Mouse (Mus musculus): ENCODE measurements at regions not wholly inside any gene's neighbourhood (a gene's known extent, or its start where the extent isn't known, plus 50 kb on each side); places are given as distances from the start of the nearest gene placed in this dataset.

DNA sequence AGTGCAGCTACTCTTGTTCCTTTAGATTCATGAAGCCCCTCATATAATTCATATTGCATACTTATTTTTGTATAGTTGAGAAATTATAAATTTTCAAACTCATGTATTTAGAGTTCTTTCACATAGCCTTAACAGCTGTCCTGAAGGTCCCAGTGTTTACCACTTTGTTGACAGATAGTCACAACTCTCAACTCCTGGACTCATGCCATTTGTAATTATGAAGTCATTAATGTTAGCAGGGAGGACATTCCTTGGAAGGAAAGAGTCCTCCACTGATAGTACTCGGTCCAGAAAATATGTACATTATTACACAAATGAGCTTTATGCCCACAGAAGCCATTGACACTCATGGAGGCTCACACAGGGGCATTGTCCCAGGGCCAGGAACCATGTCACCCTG, 224.3 kb upstream of the Tbc1d2b start:
- no peak overlapping the region for H3K4me3 ChIP-seq (ENCODE audit: low read depth, low read length)
- H3K9me3 ChIP-seq (replicated peaks; ENCODE audit: control insufficient read depth, low read length) = no peaks in the 10 kb centered on the region
- no peaks in the 10 kb centered on the region for H3K4me1 ChIP-seq (ENCODE audit: control insufficient read depth, insufficient read depth, low read length)
- no peak overlapping the region for H3K27ac ChIP-seq (ENCODE audit: low read depth, low read length)
- WGBS (ENCODE audit: insufficient replicate concordance) = 47% methylated on average over 1 of the region's 1 CpGs
- no peaks in the 10 kb centered on the region for H3K27me3 ChIP-seq (ENCODE audit: control insufficient read depth, insufficient read depth, low read length)
- H3K4me2 ChIP-seq = no peak overlapping the region
- ATAC-seq (replicated peaks; ENCODE audit: insufficient number of reproducible peaks, low FRiP score, low TSS enrichment) = no peak
- H3K9ac ChIP-seq (ENCODE audit: low read depth, low read length) = no peak overlapping the region
- H3K36me3 ChIP-seq (ENCODE audit: control insufficient read depth, insufficient read depth, low read length) = no peaks in the 10 kb centered on the region

GRCm38 (mm10) chr9:90490561-90491152, 220.1 kb upstream of the Tbc1d2b start:
- WGBS (ENCODE audit: insufficient replicate concordance) = 69% methylated on average over 7 of the region's 7 CpGs
- no peak overlapping the region for H3K4me3 ChIP-seq (ENCODE audit: low read depth, low read length)
- H3K27ac ChIP-seq (ENCODE audit: low read depth, low read length) = no peak overlapping the region
- H3K4me1 ChIP-seq (ENCODE audit: control insufficient read depth, insufficient read depth, low read length) = no peaks in the 10 kb centered on the region
- no peak for ATAC-seq (replicated peaks; ENCODE audit: insufficient number of reproducible peaks, low FRiP score, low TSS enrichment)
- no peak overlapping the region for H3K9ac ChIP-seq (ENCODE audit: low read depth, low read length)
- no peaks in the 10 kb centered on the region for H3K9me3 ChIP-seq (replicated peaks; ENCODE audit: control insufficient read depth, low read length)
- no peak overlapping the region for H3K4me2 ChIP-seq
- no peaks in the 10 kb centered on the region for H3K36me3 ChIP-seq (ENCODE audit: control insufficient read depth, insufficient read depth, low read length)
- H3K27me3 ChIP-seq (ENCODE audit: control insufficient read depth, insufficient read depth, low read length) = no peaks in the 10 kb centered on the region

DNA sequence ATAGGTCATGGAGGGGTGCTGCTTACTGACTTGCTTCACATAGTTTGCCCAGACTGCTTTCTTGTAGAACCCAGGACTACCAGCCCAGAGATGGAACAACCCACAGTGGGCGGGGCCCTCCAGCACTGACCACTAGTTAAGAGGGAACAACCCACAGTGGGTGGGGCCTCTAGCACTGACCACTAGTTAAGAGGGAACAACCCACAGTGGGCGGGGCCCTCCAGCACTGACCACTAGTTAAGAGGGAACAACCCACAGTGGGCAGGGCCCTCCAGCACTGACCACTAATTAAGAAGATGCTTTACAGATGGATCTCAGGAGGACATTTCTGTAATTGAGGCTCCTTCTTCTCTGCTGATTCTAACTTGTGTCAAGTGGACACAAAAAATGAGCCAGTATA, 180.0 kb upstream of the Tbc1d2b start:
- no peak overlapping the region for H3K4me3 ChIP-seq (ENCODE audit: low read depth, low read length)
- no peak overlapping the region for H3K4me2 ChIP-seq
- H3K36me3 ChIP-seq (ENCODE audit: control insufficient read depth, insufficient read depth, low read length) = no peaks in the 10 kb centered on the region
- H3K9ac ChIP-seq (ENCODE audit: low read depth, low read length) = no peak overlapping the region
- no peak overlapping the region for H3K27ac ChIP-seq (ENCODE audit: low read depth, low read length)
- 0 out of 2 replicates have a peak, but pooled peaks have one; percentile 46 for ATAC-seq (replicated peaks; ENCODE audit: insufficient number of reproducible peaks, low FRiP score, low TSS enrichment)
- WGBS (ENCODE audit: insufficient replicate concordance) = 90% methylated on average over 2 of the region's 2 CpGs
- no peaks in the 10 kb centered on the region for H3K27me3 ChIP-seq (ENCODE audit: control insufficient read depth, insufficient read depth, low read length)
- H3K9me3 ChIP-seq (replicated peaks; ENCODE audit: control insufficient read depth, low read length) = no peaks in the 10 kb centered on the region
- H3K4me1 ChIP-seq (ENCODE audit: control insufficient read depth, insufficient read depth, low read length) = no peaks in the 10 kb centered on the region

- Histone ChIP-seq H3K4me3 (ENCODE audit: low read depth, low read length) (no peak overlapping the region), H3K27ac (ENCODE audit: low read depth, low read length) (no peak overlapping the region), H3K9ac (ENCODE audit: low read depth, low read length) (no peak overlapping the region), H3K27me3 (ENCODE audit: control insufficient read depth, insufficient read depth, low read length) (no peaks in the 10 kb centered on the region), H3K9me3 (replicated peaks; ENCODE audit: control insufficient read depth, low read length) (no peaks in the 10 kb centered on the region), H3K4me2 (no peak overlapping the region), H3K4me1 (ENCODE audit: control insufficient read depth, insufficient read depth, low read length) (no peaks in the 10 kb centered on the region), H3K36me3 (ENCODE audit: control insufficient read depth, insufficient read depth, low read length) (no peaks in the 10 kb centered on the region)
- no peak for ATAC-seq (replicated peaks; ENCODE audit: insufficient number of reproducible peaks, low FRiP score, low TSS enrichment)
- WGBS (ENCODE audit: insufficient replicate concordance) = 17% methylated on average over 4 of the region's 4 CpGs
These were observed 176.4 kb upstream of the Tbc1d2b start for GRCm38 (mm10) chr9:90446957-90447356.

- 36% methylated on average over 4 of the region's 4 CpGs for WGBS (ENCODE audit: insufficient replicate concordance)
- no peaks in the 10 kb centered on the region for H3K27me3 ChIP-seq (ENCODE audit: control insufficient read depth, insufficient read depth, low read length)
- no peak for ATAC-seq (replicated peaks; ENCODE audit: insufficient number of reproducible peaks, low FRiP score, low TSS enrichment)
These were observed 164.3 kb upstream of the Tbc1d2b start for GRCm38 (mm10) chr9:90434902-90435301.

DNA sequence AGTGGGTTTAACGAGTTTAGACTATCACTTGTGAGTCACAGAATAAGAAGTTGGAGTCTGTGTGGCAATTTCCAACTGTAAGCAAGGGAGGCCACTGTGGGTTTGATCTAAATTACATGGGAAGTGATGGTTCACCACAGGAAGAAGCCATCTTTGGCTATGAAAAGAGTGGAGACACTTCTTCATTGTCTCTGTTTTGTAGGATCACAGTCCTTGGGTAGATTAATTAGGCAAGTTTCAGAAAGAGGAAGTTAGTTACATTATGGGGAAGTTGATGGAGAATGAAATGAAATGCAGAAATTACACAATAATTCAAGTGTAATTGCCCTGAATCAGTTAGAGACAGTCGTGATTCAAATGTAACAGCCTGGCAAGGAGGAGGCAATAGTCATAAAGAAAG, 160.3 kb upstream of the Tbc1d2b start:
- Histone ChIP-seq H3K27me3 (ENCODE audit: control insufficient read depth, insufficient read depth, low read length) (no peaks in the 10 kb centered on the region), H3K9me3 (replicated peaks; ENCODE audit: control insufficient read depth, low read length) (no peaks in the 10 kb centered on the region), H3K9ac (ENCODE audit: low read depth, low read length) (no peak overlapping the region), H3K36me3 (ENCODE audit: control insufficient read depth, insufficient read depth, low read length) (no peaks in the 10 kb centered on the region), H3K4me1 (ENCODE audit: control insufficient read depth, insufficient read depth, low read length) (no peaks in the 10 kb centered on the region), H3K27ac (ENCODE audit: low read depth, low read length) (no peak overlapping the region), H3K4me3 (ENCODE audit: low read depth, low read length) (no peak overlapping the region), H3K4me2 (no peak overlapping the region)
- ATAC-seq (replicated peaks; ENCODE audit: insufficient number of reproducible peaks, low FRiP score, low TSS enrichment) = no peak
- WGBS (ENCODE audit: insufficient replicate concordance) = 73% methylated on average over 2 of the region's 2 CpGs

More at GRCm38 (mm10) chr9:90434902-90435301, 164.3 kb upstream of the Tbc1d2b start:
- H3K9me3 ChIP-seq (replicated peaks; ENCODE audit: control insufficient read depth, low read length) = no peaks in the 10 kb centered on the region
- no peak overlapping the region for H3K9ac ChIP-seq (ENCODE audit: low read depth, low read length)
- H3K27ac ChIP-seq (ENCODE audit: low read depth, low read length) = no peak overlapping the region
- H3K4me3 ChIP-seq (ENCODE audit: low read depth, low read length) = no peak overlapping the region
- no peaks in the 10 kb centered on the region for H3K4me1 ChIP-seq (ENCODE audit: control insufficient read depth, insufficient read depth, low read length)
- no peak overlapping the region for H3K4me2 ChIP-seq
- no peaks in the 10 kb centered on the region for H3K36me3 ChIP-seq (ENCODE audit: control insufficient read depth, insufficient read depth, low read length)

DNA sequence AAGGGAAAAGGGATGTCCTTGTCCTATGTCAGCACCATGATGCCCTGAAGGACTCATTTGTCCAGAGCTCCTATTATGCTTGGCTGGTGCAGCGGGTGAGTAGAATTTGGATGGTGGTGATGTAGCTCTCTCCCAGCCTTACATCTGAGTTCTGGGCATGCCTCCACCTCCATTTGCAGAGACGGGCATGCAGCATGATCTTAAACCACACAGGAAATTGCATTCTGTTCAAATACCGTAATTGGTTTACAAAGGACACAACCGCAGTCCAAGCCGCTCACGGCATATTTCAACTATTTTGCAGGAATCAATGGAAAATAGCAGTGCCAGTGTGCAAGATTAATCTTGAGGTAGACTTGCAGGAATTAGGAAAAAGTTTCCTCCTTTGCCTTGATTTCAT, 151.1 kb upstream of the Tbc1d2b start:
- no peak overlapping the region for H3K9ac ChIP-seq (ENCODE audit: low read depth, low read length)
- H3K4me3 ChIP-seq (ENCODE audit: low read depth, low read length) = no peak overlapping the region
- no peak for ATAC-seq (replicated peaks; ENCODE audit: insufficient number of reproducible peaks, low FRiP score, low TSS enrichment)
- no peaks in the 10 kb centered on the region for H3K36me3 ChIP-seq (ENCODE audit: control insufficient read depth, insufficient read depth, low read length)
- no peaks in the 10 kb centered on the region for H3K9me3 ChIP-seq (replicated peaks; ENCODE audit: control insufficient read depth, low read length)
- 88% methylated on average over 6 of the region's 6 CpGs for WGBS (ENCODE audit: insufficient replicate concordance)
- H3K4me1 ChIP-seq (ENCODE audit: control insufficient read depth, insufficient read depth, low read length) = no peaks in the 10 kb centered on the region
- no peak overlapping the region for H3K4me2 ChIP-seq
- no peak overlapping the region for H3K27ac ChIP-seq (ENCODE audit: low read depth, low read length)
- no peaks in the 10 kb centered on the region for H3K27me3 ChIP-seq (ENCODE audit: control insufficient read depth, insufficient read depth, low read length)

DNA sequence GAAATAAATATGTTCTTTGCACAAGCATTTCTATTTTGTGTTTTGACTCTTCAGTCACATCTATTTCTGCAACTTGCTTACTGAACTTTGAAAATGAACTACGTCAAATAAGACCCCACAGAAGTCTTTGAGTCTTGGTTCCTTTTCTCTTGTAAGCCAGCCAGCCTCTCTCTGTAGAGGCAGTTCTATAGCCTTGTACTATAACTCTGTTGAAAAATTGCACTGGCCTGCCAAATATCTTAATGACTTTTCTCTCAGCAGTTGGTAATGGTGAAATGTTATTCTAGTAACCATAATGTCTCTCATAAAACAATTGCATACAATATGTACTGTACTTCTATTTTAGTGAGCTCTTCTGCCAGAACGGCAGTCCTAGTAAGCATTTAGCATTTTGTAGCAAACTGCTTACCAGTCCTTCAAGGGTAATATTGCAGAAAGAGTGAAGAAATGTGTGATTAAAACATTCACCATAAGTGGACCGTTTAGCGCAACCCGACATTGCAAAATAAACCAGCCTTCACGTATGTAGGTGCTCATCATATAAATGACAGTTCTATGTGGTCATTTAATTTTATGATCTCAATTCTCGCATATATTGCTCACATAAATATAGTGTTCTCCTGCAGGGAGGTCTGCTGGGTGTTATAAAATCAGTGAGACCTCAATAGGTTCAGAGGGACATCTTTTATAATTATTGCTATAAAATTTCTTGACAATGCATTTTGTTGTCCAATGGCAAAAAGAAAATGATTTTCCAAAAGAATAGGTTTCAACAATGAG, 149.3 kb upstream of the Tbc1d2b start:
- WGBS (ENCODE audit: insufficient replicate concordance) = 87% methylated on average over 7 of the region's 7 CpGs
- Histone ChIP-seq H3K27ac (ENCODE audit: low read depth, low read length) (no peak overlapping the region), H3K9ac (ENCODE audit: low read depth, low read length) (no peak overlapping the region), H3K27me3 (ENCODE audit: control insufficient read depth, insufficient read depth, low read length) (no peaks in the 10 kb centered on the region), H3K4me1 (ENCODE audit: control insufficient read depth, insufficient read depth, low read length) (no peaks in the 10 kb centered on the region), H3K9me3 (replicated peaks; ENCODE audit: control insufficient read depth, low read length) (no peaks in the 10 kb centered on the region), H3K4me2 (no peak overlapping the region), H3K36me3 (ENCODE audit: control insufficient read depth, insufficient read depth, low read length) (no peaks in the 10 kb centered on the region), H3K4me3 (ENCODE audit: low read depth, low read length) (no peak overlapping the region)
- no peak for ATAC-seq (replicated peaks; ENCODE audit: insufficient number of reproducible peaks, low FRiP score, low TSS enrichment)

DNA sequence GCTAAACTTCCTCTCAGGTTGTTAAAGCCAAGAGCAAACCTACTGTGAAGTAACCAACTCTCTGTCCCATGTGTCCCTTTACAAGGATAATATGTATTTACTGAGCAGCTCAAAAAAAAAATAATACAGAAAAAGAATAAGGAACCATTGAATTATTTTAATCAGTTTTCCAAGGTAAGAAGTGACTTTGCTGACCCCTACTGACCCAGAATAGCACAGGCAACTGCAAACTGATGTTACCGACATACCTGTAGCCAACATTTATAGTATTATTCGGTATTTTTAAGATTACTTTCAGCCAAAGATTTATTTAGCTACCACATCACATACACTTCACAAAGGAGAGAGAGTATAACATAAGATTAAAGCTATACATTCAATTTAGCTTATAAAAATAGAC, 138.2 kb upstream of the Tbc1d2b start:
- Histone ChIP-seq H3K4me2 (no peak overlapping the region), H3K27me3 (ENCODE audit: control insufficient read depth, insufficient read depth, low read length) (no peaks in the 10 kb centered on the region), H3K4me1 (ENCODE audit: control insufficient read depth, insufficient read depth, low read length) (no peaks in the 10 kb centered on the region), H3K27ac (ENCODE audit: low read depth, low read length) (no peak overlapping the region), H3K36me3 (ENCODE audit: control insufficient read depth, insufficient read depth, low read length) (no peaks in the 10 kb centered on the region), H3K9ac (ENCODE audit: low read depth, low read length) (no peak overlapping the region), H3K4me3 (ENCODE audit: low read depth, low read length) (no peak overlapping the region), H3K9me3 (replicated peaks; ENCODE audit: control insufficient read depth, low read length) (no peaks in the 10 kb centered on the region)
- 53% methylated on average over 2 of the region's 2 CpGs for WGBS (ENCODE audit: insufficient replicate concordance)
- no peak for ATAC-seq (replicated peaks; ENCODE audit: insufficient number of reproducible peaks, low FRiP score, low TSS enrichment)

Data from heart, embryonic 11.5 days (tissue).